Mouse (Mus musculus) frontal cortex, adult 2 months (tissue): ENCODE measurements around the gene Zfp473. TPM values are rescaled to one million over a fixed set of nuclear protein-coding genes. Genes with fewer than 3 reads are reported as not detected.

Experiments used
- polyA plus RNA-seq: library from polyadenylated mRNA; depleted of rRNA; stranded (reverse); fragments of >200 nt; gene quantifications from 2 replicates; pipeline ENCODE4 v1.2.3, GENCODE M21; 2012; rRNA removed

Gene Zfp473
- polyA plus RNA-seq, 1 experiment: 0.62 TPM

Other genes with a start within 250 kb of the Zfp473 start
- gene Mybpc2, start 226.4 kb downstream of the Zfp473 start, polyA plus RNA-seq: 0.11 and 0.12 TPM in 2 replicates
- gene Spib, start 219.0 kb downstream of the Zfp473 start, polyA plus RNA-seq: 0.08 and 0.11 TPM in 2 replicates
- gene Pold1, start 202.2 kb downstream of the Zfp473 start, polyA plus RNA-seq: 14.9 and 15.3 TPM in 2 replicates
- gene Nr1h2, start 197.1 kb downstream of the Zfp473 start, polyA plus RNA-seq: 82.9 and 90.2 TPM in 2 replicates
- gene Napsa, start 178.7 kb downstream of the Zfp473 start, polyA plus RNA-seq: 0.40 and 0.54 TPM in 2 replicates
- gene Kcnc3, start 160.4 kb downstream of the Zfp473 start, polyA plus RNA-seq: 47.9 and 49.9 TPM in 2 replicates
- 17.5 and 18.6 TPM in 2 replicates for gene Myh14, start 80.2 kb downstream of the Zfp473 start, polyA plus RNA-seq
- not detected in 2 replicates for gene Izumo2, start 42.3 kb downstream of the Zfp473 start, polyA plus RNA-seq
- gene Vrk3, start 2.6 kb downstream of the Zfp473 start, polyA plus RNA-seq: 33.9 and 38.2 TPM in 2 replicates
- gene Nup62, start 65.0 kb upstream of the Zfp473 start, polyA plus RNA-seq: 29.1 and 29.3 TPM in 2 replicates
- gene Il4i1, start 65.3 kb upstream of the Zfp473 start, polyA plus RNA-seq: 1.3 and 2.2 TPM in 2 replicates
- 24.2 and 35.6 TPM in 2 replicates for gene Atf5, start 65.6 kb upstream of the Zfp473 start, polyA plus RNA-seq
- 87.0 and 108 TPM in 2 replicates for gene Akt1s1, start 97.9 kb upstream of the Zfp473 start, polyA plus RNA-seq
- 84.3 and 106 TPM in 2 replicates for gene Tbc1d17, start 98.0 kb upstream of the Zfp473 start, polyA plus RNA-seq
- 42.3 and 44.9 TPM in 2 replicates for gene Pnkp, start 106.1 kb upstream of the Zfp473 start, polyA plus RNA-seq
- 408 and 469 TPM in 2 replicates for gene Ptov1, start 118.7 kb upstream of the Zfp473 start, polyA plus RNA-seq
- gene Med25, start 141.7 kb upstream of the Zfp473 start, polyA plus RNA-seq: 123 and 130 TPM in 2 replicates
- 30.4 and 32.4 TPM in 2 replicates for gene Fuz, start 145.0 kb upstream of the Zfp473 start, polyA plus RNA-seq
- gene Ap2a1, start 178.4 kb upstream of the Zfp473 start, polyA plus RNA-seq: 216 and 254 TPM in 2 replicates
- gene Tsks, start 192.2 kb upstream of the Zfp473 start, polyA plus RNA-seq: 1.4 TPM in 2 replicates
- 151 TPM in 2 replicates for gene Cpt1c, start 223.8 kb upstream of the Zfp473 start, polyA plus RNA-seq
- 217 and 232 TPM in 2 replicates for gene Prmt1, start 235.5 kb upstream of the Zfp473 start, polyA plus RNA-seq
- 88.4 and 88.6 TPM in 2 replicates for gene Irf3, start 246.6 kb upstream of the Zfp473 start, polyA plus RNA-seq
- 5.4 and 5.9 TPM in 2 replicates for gene Bcl2l12, start 247.7 kb upstream of the Zfp473 start, polyA plus RNA-seq